Comparison of ENCODE assay signal across 8 mouse cellular contexts in the genomic region with DNA sequence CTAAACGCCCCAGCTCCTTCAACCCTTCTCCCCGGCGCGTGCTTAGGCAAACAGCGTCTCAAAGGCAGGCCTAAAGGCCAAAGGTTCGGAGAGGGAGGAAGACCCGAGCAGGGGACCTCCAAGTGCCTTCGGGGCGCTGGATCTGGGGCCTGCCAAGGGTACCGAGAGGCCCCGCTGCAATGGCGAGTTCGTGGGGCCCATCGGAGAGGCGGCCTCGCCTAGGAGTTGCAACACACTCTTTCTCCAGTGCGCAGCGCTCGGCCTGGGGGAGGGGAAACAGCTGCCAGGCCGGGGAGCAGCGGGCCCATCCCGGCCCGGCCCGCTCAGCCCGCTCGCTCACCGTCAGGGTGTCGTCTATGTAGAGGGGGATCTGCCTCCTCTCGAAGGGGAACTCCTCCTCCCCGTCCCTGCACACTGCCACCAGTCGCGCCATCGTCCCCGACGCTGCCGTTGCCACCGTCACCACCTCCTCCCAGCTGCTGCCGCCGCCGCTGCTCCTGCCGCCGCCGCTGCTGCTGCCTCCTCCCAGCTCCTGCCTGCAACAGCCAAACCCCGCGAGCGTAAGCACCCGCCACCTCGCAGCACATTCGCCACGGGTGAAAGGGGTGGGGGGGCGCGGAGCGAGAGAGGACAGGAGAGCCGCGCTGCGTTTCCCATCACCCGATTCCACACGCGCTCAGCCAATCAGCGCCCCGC. TPM values are rescaled to one million over a fixed set of nuclear protein-coding genes. Genes with fewer than 3 reads are reported as not detected.
A peak's percentile ranks its signal among the peaks of the same experiment; 100 is the strongest.
DNase-seq lines count a peak whose midpoint lies in the region; ATAC-seq lines count a peak whose summit lies in the region.

No protein-coding gene starts in this region.

- H3K9ac ChIP-seq in hindbrain, embryonic 15.5 days: peak overlapping the region; percentile 85

- peak overlapping the region; percentile 100 for H3K27ac ChIP-seq in hindbrain, embryonic 15.5 days (replicated peaks)

- H3K4me3 ChIP-seq in hindbrain, embryonic 15.5 days: peak overlapping the region; percentile 88

- peak; percentile 97 for DNase-seq in T-cell, adult 2 months (ENCODE audit: low spot score)
- DNase-seq in cerebellum, postnatal 36 days: peak; percentile 86 to 93
- DNase-seq in frontal cortex, postnatal 36 days (ENCODE audit: low spot score in 2 of 2): peak; percentile 90 to 93
- peak; percentile 89 for DNase-seq in left cerebral cortex, adult 11 months (ENCODE audit: low spot score)
- DNase-seq in lung, postnatal 36 days: peak; percentile 94
- DNase-seq in retina, embryonic 14.5 days (ENCODE audit: low spot score): peak; percentile 96
- peak; percentile 95 to 97 for DNase-seq in thymus, postnatal 36 days

- 0% methylated on average over 59 of the region's 61 CpGs for WGBS in hindbrain, embryonic 15.5 days

- no peaks in the 10 kb centered on the region for H3K9me3 ChIP-seq in hindbrain, embryonic 15.5 days

- H3K36me3 ChIP-seq in hindbrain, embryonic 15.5 days: no peaks in the 10 kb centered on the region

- peak overlapping the region; percentile 83 for H3K4me2 ChIP-seq in hindbrain, embryonic 15.5 days

- ATAC-seq in hindbrain, embryonic 15.5 days (ENCODE audit: low FRiP score, low read depth): peak; percentile 84

- no peaks in the 10 kb centered on the region for H3K27me3 ChIP-seq in hindbrain, embryonic 15.5 days

- peaks cover 34% of the 10 kb centered on the region for H3K4me1 ChIP-seq in hindbrain, embryonic 15.5 days (replicated peaks)

RNA-seq across cellular contexts. Expression of a gene that starts 0.9 kb away (rescaled TPM):
- 68.9 and 72.9 TPM in 2 replicates for polyA plus RNA-seq in hindbrain, embryonic 15.5 days (2015; fragmentation: Nextera tagmentation; extraction: Ambion mirVana)

RNA-seq across cellular contexts. Expression of a gene that starts 10.3 kb away (rescaled TPM):
- polyA plus RNA-seq in hindbrain, embryonic 15.5 days (2015; fragmentation: Nextera tagmentation; extraction: Ambion mirVana): 6.8 and 7.7 TPM in 2 replicates

RNA-seq across cellular contexts. Expression of a gene that starts 10.4 kb away (rescaled TPM):
- polyA plus RNA-seq in hindbrain, embryonic 15.5 days (2015; fragmentation: Nextera tagmentation; extraction: Ambion mirVana): 2.2 and 2.3 TPM in 2 replicates

RNA-seq across cellular contexts. Expression of a gene that starts 40.9 kb away (rescaled TPM):
- polyA plus RNA-seq in hindbrain, embryonic 15.5 days (2015; fragmentation: Nextera tagmentation; extraction: Ambion mirVana): 8.6 and 10.5 TPM in 2 replicates

RNA-seq across cellular contexts. Expression of a gene that starts 46.5 kb away (rescaled TPM):
- polyA plus RNA-seq in hindbrain, embryonic 15.5 days (2015; fragmentation: Nextera tagmentation; extraction: Ambion mirVana): 67.6 and 67.9 TPM in 2 replicates

Comparison
In these comparisons a context has a peak if more than half of its experiments do, and no peak if none do; other contexts are left out.
1. Peak in every context shown above with its lines: DNase-seq, ATAC-seq, H3K4me3 ChIP-seq and H3K27ac ChIP-seq.